In the genomic region with DNA sequence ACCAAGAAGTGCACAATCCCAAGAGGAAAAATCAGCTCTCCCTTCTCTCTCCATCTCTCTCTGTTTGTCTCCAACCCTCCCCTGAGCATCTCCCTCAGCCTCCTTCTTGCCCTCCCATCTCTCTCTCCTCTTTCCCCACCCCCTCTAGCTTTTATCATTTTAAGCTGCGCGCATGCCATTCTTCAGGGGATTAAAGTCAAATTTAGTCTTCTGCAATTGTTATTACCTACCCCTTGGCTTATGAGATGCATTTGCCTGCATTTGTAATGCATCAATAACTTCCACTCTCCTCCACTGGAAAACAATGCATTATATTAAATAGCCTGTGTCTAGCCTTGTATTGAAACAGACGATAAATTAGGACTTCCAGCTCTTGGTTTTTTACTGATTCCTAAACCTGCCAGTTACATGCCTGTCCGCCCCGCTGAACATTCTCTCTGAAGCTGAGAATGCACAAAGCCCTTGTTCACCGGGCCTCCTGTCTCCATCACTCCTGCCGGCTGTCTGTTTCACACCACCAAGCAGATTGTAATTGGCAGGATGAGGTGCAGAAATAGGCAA, we compare ENCODE assay signal across 12 mouse cellular contexts.
A peak's percentile ranks its signal among the peaks of the same experiment; 100 is the strongest.
DNase-seq lines count a peak whose midpoint lies in the region; ATAC-seq lines count a peak whose summit lies in the region.
"Had no signal": no experiment of that assay in that cellular context is flagged by ENCODE, and none has a peak within 500 bp of the region (broad histone marks: within the 10 kb centered on the region; RNA-seq: fewer than 3 reads in every experiment).

No protein-coding gene starts in this region.

- H3K9me3 ChIP-seq in forebrain, embryonic 13.5 days (replicated peaks), result no peaks in the 10 kb centered on the region
- H3K9me3 ChIP-seq in heart, embryonic 12.5 days (replicated peaks), result no peaks in the 10 kb centered on the region
- H3K9me3 ChIP-seq: megakaryocyte, embryonic 14.5 days had no signal

- H3K4me2 ChIP-seq in forebrain, embryonic 13.5 days, result peak overlapping the region; percentile 14
- no peak overlapping the region for H3K4me2 ChIP-seq in heart, embryonic 12.5 days

- DNase-seq in right cerebral cortex, adult 2 months (ENCODE audit: low spot score in 2 of 2), result peak; percentile 32 to 45
- DNase-seq in right cerebral cortex, adult 18-20 months, result no peak
- peak; percentile 67 for DNase-seq in left cerebral cortex, postnatal 4 days
- no peak for DNase-seq in thymus, postnatal 14 days
- no peak for DNase-seq in kidney, postnatal 25 days
- DNase-seq: heart, adult 18-20 months; kidney, adult 2 months had no signal

- intact Hi-C loops in left cerebral cortex, postnatal 4 days (cut with DNase I), result no loop called here

- no peaks in the 10 kb centered on the region for H3K36me3 ChIP-seq in forebrain, embryonic 13.5 days (ENCODE audit: poor library complexity, severe bottlenecking)
- no peaks in the 10 kb centered on the region for H3K36me3 ChIP-seq in heart, embryonic 12.5 days

- ATAC-seq in forebrain, embryonic 13.5 days, result peak; percentile 90
- no peak for ATAC-seq in megakaryocyte-erythroid progenitor cell, adult 5-6 weeks (replicated peaks; ENCODE audit: low FRiP score, low TSS enrichment, poor library complexity, severe bottlenecking)
- no peak for ATAC-seq in heart, embryonic 12.5 days (ENCODE audit: insufficient number of reproducible peaks, low FRiP score)
- ATAC-seq: CD4-positive, CD25-positive, alpha-beta regulatory T cell, adult 4 months had no signal

- peak overlapping the region; percentile 92 for H3K27ac ChIP-seq in forebrain, embryonic 13.5 days
- no peak overlapping the region for H3K27ac ChIP-seq in heart, embryonic 12.5 days (ENCODE audit: poor library complexity, severe bottlenecking)

- H3K9ac ChIP-seq in forebrain, embryonic 13.5 days, result peak overlapping the region; percentile 52; the same call in 1 of the 2 replicates
- H3K9ac ChIP-seq in heart, embryonic 12.5 days, result no peak overlapping the region

- 4% methylated on average over 7 of the region's 7 CpGs for WGBS in forebrain, embryonic 13.5 days
- WGBS in heart, embryonic 12.5 days, result 42% methylated on average over 7 of the region's 7 CpGs

- H3K27me3 ChIP-seq in forebrain, embryonic 13.5 days, result no peaks in the 10 kb centered on the region
- H3K27me3 ChIP-seq in heart, embryonic 12.5 days (replicated peaks), result no peaks in the 10 kb centered on the region

- H3K4me1 ChIP-seq in forebrain, embryonic 13.5 days, result peaks cover 42% of the 10 kb centered on the region
- H3K4me1 ChIP-seq in heart, embryonic 12.5 days (replicated peaks), result no peaks in the 10 kb centered on the region

- no peak overlapping the region for H3K4me3 ChIP-seq in forebrain, embryonic 13.5 days
- no peak overlapping the region for H3K4me3 ChIP-seq in heart, embryonic 12.5 days
- H3K4me3 ChIP-seq: megakaryocyte, embryonic 14.5 days had no signal

Comparison
In these comparisons a context has a peak if more than half of its experiments do, and no peak if none do; other contexts are left out.
1. DNase-seq: peak in right cerebral cortex, adult 2 months (2 of 2) and left cerebral cortex, postnatal 4 days (single experiment); none in right cerebral cortex, adult 18-20 months (single experiment), thymus, postnatal 14 days (single experiment) and kidney, postnatal 25 days (0 of 2).